Mouse (Mus musculus): ENCODE data around the gene Fbxl7. TPM values are rescaled to one million over a fixed set of nuclear protein-coding genes. Genes with fewer than 3 reads are reported as not detected.

Gene Fbxl7
- polyA plus RNA-seq, 2 experiments: 0.56 to 0.57 TPM

GRCm38 (mm10) chr15:26880212-26880956 is 15.0 kb downstream of the Fbxl7 start:
- Histone ChIP-seq H3K9ac (replicated peaks) (no peak overlapping the region), H3K4me2 (ENCODE audit: low read depth) (no peak overlapping the region), H3K4me3 (ENCODE audit: insufficient read depth in 1 of 2, low read depth in 2 of 2, low read length in 2 of 2) (no peak overlapping the region), H3K9me3 (ENCODE audit: control insufficient read depth, low read length) (no peaks in the 10 kb centered on the region), H3K27ac (no peak overlapping the region), H3K27me3 (ENCODE audit: control insufficient read depth, insufficient read depth, low read length) (no peaks in the 10 kb centered on the region), H3K36me3 (replicated peaks; ENCODE audit: control insufficient read depth, insufficient read depth, low read depth) (no peaks in the 10 kb centered on the region), H3K4me1 (replicated peaks; ENCODE audit: control insufficient read depth in 2 of 2, insufficient read depth in 2 of 2, low read length in 1 of 2) (no peaks in the 10 kb centered on the region)
- DNase-seq (ENCODE audit: low read depth in 3 of 3, low spot score in 3 of 3): no peak
- TF ChIP-seq CTCF (IDR thresholded peaks at IDR 0.05; ENCODE audit: low read depth) (no peak), EP300 (IDR thresholded peaks at IDR 0.05; ENCODE audit: low read depth) (no peak)
- WGBS (ENCODE audit: insufficient replicate concordance): 68% methylated on average over 8 of the region's 8 CpGs
- ATAC-seq (ENCODE audit: insufficient read depth): no peak

- DNase-seq (ENCODE audit: low read depth in 3 of 3, low spot score in 3 of 3): no peak
- no peak overlapping the region for H3K4me3 ChIP-seq (ENCODE audit: insufficient read depth in 1 of 2, low read depth in 2 of 2, low read length in 2 of 2)
- H3K4me1 ChIP-seq (replicated peaks; ENCODE audit: control insufficient read depth in 2 of 2, insufficient read depth in 2 of 2, low read length in 1 of 2): no peaks in the 10 kb centered on the region
- H3K4me2 ChIP-seq (ENCODE audit: low read depth): no peak overlapping the region
- no peak for ATAC-seq (ENCODE audit: insufficient read depth)
- WGBS (ENCODE audit: insufficient replicate concordance): 41% methylated on average over 4 of the region's 4 CpGs
- H3K9me3 ChIP-seq (ENCODE audit: control insufficient read depth, low read length): no peaks in the 10 kb centered on the region
- no peak overlapping the region for H3K9ac ChIP-seq (replicated peaks)
- no peaks in the 10 kb centered on the region for H3K36me3 ChIP-seq (replicated peaks; ENCODE audit: control insufficient read depth, insufficient read depth, low read depth)
- TF ChIP-seq CTCF (IDR thresholded peaks at IDR 0.05; ENCODE audit: low read depth) (no peak), EP300 (IDR thresholded peaks at IDR 0.05; ENCODE audit: low read depth) (no peak)
- no peak overlapping the region for H3K27ac ChIP-seq
- no peaks in the 10 kb centered on the region for H3K27me3 ChIP-seq (ENCODE audit: control insufficient read depth, insufficient read depth, low read length)
Observed at GRCm38 (mm10) chr15:26875687-26876086, 19.7 kb downstream of the Fbxl7 start.

- TF ChIP-seq EP300 (IDR thresholded peaks at IDR 0.05; ENCODE audit: low read depth) (no peak), CTCF (IDR thresholded peaks at IDR 0.05; ENCODE audit: low read depth) (no peak)
- H3K9ac ChIP-seq (replicated peaks): no peak overlapping the region
- no peak overlapping the region for H3K27ac ChIP-seq
- DNase-seq (ENCODE audit: low read depth in 3 of 3, low spot score in 3 of 3): no peak
- no peaks in the 10 kb centered on the region for H3K36me3 ChIP-seq (replicated peaks; ENCODE audit: control insufficient read depth, insufficient read depth, low read depth)
- H3K27me3 ChIP-seq (ENCODE audit: control insufficient read depth, insufficient read depth, low read length): no peaks in the 10 kb centered on the region
- H3K4me1 ChIP-seq (replicated peaks; ENCODE audit: control insufficient read depth in 2 of 2, insufficient read depth in 2 of 2, low read length in 1 of 2): no peaks in the 10 kb centered on the region
- 59% methylated on average over 1 of the region's 1 CpGs for WGBS (ENCODE audit: insufficient replicate concordance)
- no peak for ATAC-seq (ENCODE audit: insufficient read depth)
- H3K4me3 ChIP-seq (ENCODE audit: insufficient read depth in 1 of 2, low read depth in 2 of 2, low read length in 2 of 2): no peak overlapping the region
- H3K9me3 ChIP-seq (ENCODE audit: control insufficient read depth, low read length): no peaks in the 10 kb centered on the region
- H3K4me2 ChIP-seq (ENCODE audit: low read depth): no peak overlapping the region
Observed at GRCm38 (mm10) chr15:26872234-26872633, 23.1 kb downstream of the Fbxl7 start.

GRCm38 (mm10) chr15:26869197-26869596 is 26.2 kb downstream of the Fbxl7 start:
- no peak for TF ChIP-seq EP300 (IDR thresholded peaks at IDR 0.05; ENCODE audit: low read depth)
- TF ChIP-seq CTCF (IDR thresholded peaks at IDR 0.05; ENCODE audit: low read depth): no peak
- ATAC-seq (ENCODE audit: insufficient read depth) (no peak), DNase-seq (ENCODE audit: low read depth in 3 of 3, low spot score in 3 of 3) (no peak)
- Histone ChIP-seq H3K9ac (replicated peaks) (no peak overlapping the region), H3K27me3 (ENCODE audit: control insufficient read depth, insufficient read depth, low read length) (no peaks in the 10 kb centered on the region), H3K27ac (no peak overlapping the region), H3K4me2 (ENCODE audit: low read depth) (no peak overlapping the region), H3K4me3 (ENCODE audit: insufficient read depth in 1 of 2, low read depth in 2 of 2, low read length in 2 of 2) (no peak overlapping the region), H3K9me3 (ENCODE audit: control insufficient read depth, low read length) (no peaks in the 10 kb centered on the region), H3K4me1 (replicated peaks; ENCODE audit: control insufficient read depth in 2 of 2, insufficient read depth in 2 of 2, low read length in 1 of 2) (no peaks in the 10 kb centered on the region), H3K36me3 (replicated peaks; ENCODE audit: control insufficient read depth, insufficient read depth, low read depth) (no peaks in the 10 kb centered on the region)
- 50% methylated on average over 3 of the region's 3 CpGs for WGBS (ENCODE audit: insufficient replicate concordance)

GRCm38 (mm10) chr15:26867521-26867920 is 27.9 kb downstream of the Fbxl7 start:
- DNase-seq (ENCODE audit: low read depth in 3 of 3, low spot score in 3 of 3): no peak
- Histone ChIP-seq H3K4me1 (replicated peaks; ENCODE audit: control insufficient read depth in 2 of 2, insufficient read depth in 2 of 2, low read length in 1 of 2) (no peaks in the 10 kb centered on the region), H3K27ac (no peak overlapping the region), H3K9me3 (ENCODE audit: control insufficient read depth, low read length) (no peaks in the 10 kb centered on the region), H3K4me2 (ENCODE audit: low read depth) (no peak overlapping the region), H3K9ac (replicated peaks) (no peak overlapping the region), H3K27me3 (ENCODE audit: control insufficient read depth, insufficient read depth, low read length) (no peaks in the 10 kb centered on the region), H3K4me3 (ENCODE audit: insufficient read depth in 1 of 2, low read depth in 2 of 2, low read length in 2 of 2) (no peak overlapping the region), H3K36me3 (replicated peaks; ENCODE audit: control insufficient read depth, insufficient read depth, low read depth) (no peaks in the 10 kb centered on the region)
- ATAC-seq (ENCODE audit: insufficient read depth): no peak
- WGBS (ENCODE audit: insufficient replicate concordance): 59% methylated on average over 5 of the region's 5 CpGs
- TF ChIP-seq EP300 (IDR thresholded peaks at IDR 0.05; ENCODE audit: low read depth) (no peak), CTCF (IDR thresholded peaks at IDR 0.05; ENCODE audit: low read depth) (no peak)

All from liver, embryonic 14.5 days (tissue).